Mouse (Mus musculus): ENCODE data around the gene Plek2. TPM values are rescaled to one million over a fixed set of nuclear protein-coding genes. Genes with fewer than 3 reads are reported as not detected.
"Not testable (repeated sequence)": the region's sequence is repeated elsewhere in the genome, so short reads cannot be mapped to it uniquely, and the experiment has no call there.

The Plek2 gene
- total RNA-seq (2021): under 1 TPM in 1 of 2 experiments, not detected in 1; 0.14 TPM
- long read RNA-seq, experiment 1: 0 reads
- long read RNA-seq, experiment 2: 0 reads

- DNase-seq (ENCODE audit: low spot score): peak; percentile 38
These were observed at the start of gene Plek2 for GRCm38 (mm10) chr12:78906707-78907162. Gene Plek2 (minus strand): TSS chr12:78906964.

- DNase-seq (ENCODE audit: low spot score): no peak
These were observed 49.6 kb upstream of the Plek2 start for GRCm38 (mm10) chr12:78956405-78956804.

- DNase-seq (ENCODE audit: low spot score): no peak
These were observed 45.7 kb upstream of the Plek2 start for GRCm38 (mm10) chr12:78952484-78952883.

GRCm38 (mm10) chr12:78952053-78952452 is 45.3 kb upstream of the Plek2 start:
- peak; percentile 28 for DNase-seq (ENCODE audit: low spot score)

- peak; percentile 71 for DNase-seq (ENCODE audit: low spot score)
These were observed 40.9 kb upstream of the Plek2 start for GRCm38 (mm10) chr12:78947661-78948060.

GRCm38 (mm10) chr12:78947161-78947560 is 40.4 kb upstream of the Plek2 start:
- DNase-seq (ENCODE audit: low spot score): no peak

- DNase-seq (ENCODE audit: low spot score): no peak
These were observed 36.2 kb upstream of the Plek2 start for GRCm38 (mm10) chr12:78942931-78943330.

GRCm38 (mm10) chr12:78940081-78940480 is 33.3 kb upstream of the Plek2 start:
- DNase-seq (ENCODE audit: low spot score): no peak

GRCm38 (mm10) chr12:78939393-78940037 is 32.8 kb upstream of the Plek2 start:
- DNase-seq (ENCODE audit: low spot score): no peak

GRCm38 (mm10) chr12:78936494-78936893 is 29.7 kb upstream of the Plek2 start:
- no peak for DNase-seq (ENCODE audit: low spot score)

- no peak for DNase-seq (ENCODE audit: low spot score)
These were observed 23.1 kb upstream of the Plek2 start for GRCm38 (mm10) chr12:78929900-78930299.

- DNase-seq (ENCODE audit: low spot score): no peak
These were observed 20.5 kb upstream of the Plek2 start for GRCm38 (mm10) chr12:78927287-78927686.

- no peak for DNase-seq (ENCODE audit: low spot score)
These were observed 16.9 kb upstream of the Plek2 start for GRCm38 (mm10) chr12:78923539-78924189.

GRCm38 (mm10) chr12:78922977-78923376 is 16.2 kb upstream of the Plek2 start:
- not testable (repeated sequence) for DNase-seq (ENCODE audit: low spot score)

GRCm38 (mm10) chr12:78922058-78922457 is 15.3 kb upstream of the Plek2 start:
- DNase-seq (ENCODE audit: low spot score): no peak

GRCm38 (mm10) chr12:78921421-78921820 is 14.7 kb upstream of the Plek2 start:
- no peak for DNase-seq (ENCODE audit: low spot score)

- peak; percentile 80 for DNase-seq (ENCODE audit: low spot score)
These were observed 12.4 kb upstream of the Plek2 start for GRCm38 (mm10) chr12:78919079-78919712.

- DNase-seq (ENCODE audit: low spot score): peak; percentile 85
These were observed 11.7 kb upstream of the Plek2 start for GRCm38 (mm10) chr12:78918227-78919078.

- DNase-seq (ENCODE audit: low spot score): no peak
These were observed 9.5 kb upstream of the Plek2 start for GRCm38 (mm10) chr12:78916278-78916677.

- no peak for DNase-seq (ENCODE audit: low spot score)
These were observed 8.8 kb upstream of the Plek2 start for GRCm38 (mm10) chr12:78915561-78915960.

- DNase-seq (ENCODE audit: low spot score): no peak
These were observed 7.7 kb upstream of the Plek2 start for GRCm38 (mm10) chr12:78914458-78914857.
